In the genomic region with DNA sequence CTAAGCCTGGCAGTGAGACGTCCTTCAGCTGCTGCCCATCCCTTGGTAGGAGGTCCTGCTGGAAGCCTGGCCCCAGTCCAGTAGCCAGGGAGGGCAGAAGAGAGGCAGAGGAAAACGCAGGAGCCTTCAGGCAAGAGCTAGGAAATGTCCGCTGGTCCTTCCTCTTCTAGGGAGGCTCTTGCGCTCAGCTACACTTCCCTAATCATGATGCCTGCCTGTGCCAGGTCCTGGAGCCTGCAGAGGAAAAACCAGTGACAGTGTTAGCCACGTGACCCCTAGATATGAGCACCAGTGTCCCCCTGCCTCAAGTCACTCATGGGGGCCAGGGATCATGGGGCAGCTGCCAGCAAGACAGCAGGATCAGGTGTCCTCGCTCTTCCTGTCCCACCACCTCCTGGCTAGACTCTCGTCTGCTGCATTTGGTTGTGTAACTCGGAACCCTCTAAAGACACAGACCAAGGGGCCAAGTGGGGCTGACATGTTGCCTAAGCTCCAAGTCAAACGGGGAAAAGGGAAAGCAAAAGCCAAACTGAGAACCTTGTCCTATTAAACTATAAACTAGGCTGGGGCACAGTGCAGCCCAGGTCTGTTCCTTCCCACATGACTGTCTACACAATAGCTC, we compare ENCODE assay signal across 8 mouse cellular contexts. TPM values are rescaled to one million over a fixed set of nuclear protein-coding genes. Genes with fewer than 3 reads are reported as not detected.
A peak's percentile ranks its signal among the peaks of the same experiment; 100 is the strongest.
DNase-seq lines count a peak whose midpoint lies in the region; ATAC-seq and TF ChIP-seq lines count a peak whose summit lies in the region.

No protein-coding gene starts in this region.

- 0 out of 2 replicates have a peak overlapping the region, but pooled peaks have one; percentile 27 for H3K9ac ChIP-seq in embryonic facial prominence, embryonic 13.5 days
- no peak overlapping the region for H3K9ac ChIP-seq in kidney, embryonic 14.5 days (ENCODE audit: low read depth, low read length)

- peaks cover 88% of the 10 kb centered on the region for H3K4me1 ChIP-seq in E14TG2a.4 (replicated peaks; ENCODE audit: low read depth, low read length)
- peaks cover 54% of the 10 kb centered on the region for H3K4me1 ChIP-seq in embryonic facial prominence, embryonic 13.5 days
- H3K4me1 ChIP-seq in kidney, embryonic 14.5 days (ENCODE audit: control insufficient read depth, insufficient read depth, low read length) = peaks cover 57% of the 10 kb centered on the region

- 70% methylated on average over 9 of the region's 9 CpGs for WGBS in embryonic facial prominence, embryonic 13.5 days
- 61% methylated on average over 9 of the region's 9 CpGs for WGBS in kidney, embryonic 14.5 days

- H3K36me3 ChIP-seq in E14TG2a.4 (ENCODE audit: insufficient read depth, low read length) = peaks cover 58% of the 10 kb centered on the region
- peaks cover 39% of the 10 kb centered on the region for H3K36me3 ChIP-seq in embryonic facial prominence, embryonic 13.5 days
- H3K36me3 ChIP-seq in kidney, embryonic 14.5 days (ENCODE audit: control insufficient read depth, insufficient read depth, low read length) = peaks cover 37% of the 10 kb centered on the region

- ATAC-seq in cerebellum, adult (ENCODE audit: insufficient number of reproducible peaks, low FRiP score, low TSS enrichment) = no peak
- no peak for ATAC-seq in embryonic facial prominence, embryonic 13.5 days (ENCODE audit: insufficient number of reproducible peaks, insufficient read depth, low FRiP score, low TSS enrichment, low read depth)
- ATAC-seq in kidney, embryonic 14.5 days (ENCODE audit: low FRiP score, low TSS enrichment) = no peak

- intact Hi-C loops in left cerebral cortex, postnatal 36 days (cut with DNase I) = no loop called here

- TF ChIP-seq CTCF in E14TG2a.4 (conservative IDR thresholded peaks at IDR 0.05; ENCODE audit: low read length) = no peak

- DNase-seq in cerebellum, adult 18-20 months = peak; percentile 61 to 64
- DNase-seq in lung, postnatal 25 days (ENCODE audit: low spot score) = peak; percentile 59
- no peak for DNase-seq in testis, postnatal 14 days (ENCODE audit: low spot score)
- DNase-seq in left cerebral cortex, postnatal 36 days (ENCODE audit: low spot score in 2 of 2) = no peak

- H3K9me3 ChIP-seq in E14TG2a.4 (ENCODE audit: low read length) = no peaks in the 10 kb centered on the region
- no peaks in the 10 kb centered on the region for H3K9me3 ChIP-seq in embryonic facial prominence, embryonic 13.5 days
- no peaks in the 10 kb centered on the region for H3K9me3 ChIP-seq in kidney, embryonic 14.5 days (ENCODE audit: control insufficient read depth, low read length)

- peak overlapping the region; percentile 76 for H3K4me2 ChIP-seq in embryonic facial prominence, embryonic 13.5 days
- no peak overlapping the region for H3K4me2 ChIP-seq in kidney, embryonic 14.5 days (replicated peaks; ENCODE audit: low read depth, low read length)

- peak overlapping the region; percentile 80 for H3K4me3 ChIP-seq in E14TG2a.4 (replicated peaks; ENCODE audit: low read length)
- no peak overlapping the region for H3K4me3 ChIP-seq in embryonic facial prominence, embryonic 13.5 days
- no peak overlapping the region for H3K4me3 ChIP-seq in kidney, embryonic 14.5 days (ENCODE audit: low read length)

- no peaks in the 10 kb centered on the region for H3K27me3 ChIP-seq in E14TG2a.4 (ENCODE audit: insufficient read depth, low read length)
- H3K27me3 ChIP-seq in embryonic facial prominence, embryonic 13.5 days = no peaks in the 10 kb centered on the region
- no peaks in the 10 kb centered on the region for H3K27me3 ChIP-seq in kidney, embryonic 14.5 days (ENCODE audit: control insufficient read depth, insufficient read depth, low read length)

- peak overlapping the region; percentile 98 for H3K27ac ChIP-seq in embryonic facial prominence, embryonic 13.5 days
- peak overlapping the region; percentile 30; the same call in 1 of the 2 replicates for H3K27ac ChIP-seq in kidney, embryonic 14.5 days (ENCODE audit: low read depth, low read length)

RNA-seq across cellular contexts. Expression of gene Pnma1, which starts 26.0 kb away (rescaled TPM):
- 0.74 and 1.1 TPM in 2 replicates for polyA plus RNA-seq in embryonic facial prominence, embryonic 13.5 days (2015; fragmentation: Nextera tagmentation; extraction: Ambion mirVana)
- 0.24 and 0.51 TPM in 2 replicates for polyA plus RNA-seq in kidney, embryonic 14.5 days (2014; fragmentation: Nextera tagmentation; extraction: Ambion mirVana)
- 1 to 10 TPM; 3.6 to 6.0 TPM for total RNA-seq in left cerebral cortex, postnatal 36 days (2021)

RNA-seq across cellular contexts. Expression of gene Elmsan1, which starts 44.4 kb away (rescaled TPM):
- 9.9 and 11.1 TPM in 2 replicates for polyA plus RNA-seq in embryonic facial prominence, embryonic 13.5 days (2015; fragmentation: Nextera tagmentation; extraction: Ambion mirVana)
- polyA plus RNA-seq in kidney, embryonic 14.5 days (2014; fragmentation: Nextera tagmentation; extraction: Ambion mirVana) = 5.8 and 9.3 TPM in 2 replicates
- 10 to 100 TPM; 17.2 to 18.5 TPM for total RNA-seq in left cerebral cortex, postnatal 36 days (2021)

Comparison
In these comparisons a context has a peak if more than half of its experiments do, and no peak if none do; other contexts are left out.
1. DNase-seq: peak in cerebellum, adult 18-20 months (2 of 2) and lung, postnatal 25 days (single experiment); none in testis, postnatal 14 days (single experiment) and left cerebral cortex, postnatal 36 days (0 of 2).